Mouse (Mus musculus) hindbrain, embryonic 16.5 days (tissue): ENCODE measurements at regions not wholly inside any gene's neighbourhood (a gene's known extent, or its start where the extent isn't known, plus 50 kb on each side); places are given as distances from the start of the nearest gene placed in this dataset.
"Not testable (repeated sequence)": the region's sequence is repeated elsewhere in the genome, so short reads cannot be mapped to it uniquely, and the experiment has no call there.

ENCODE experiments used
- ATAC-seq: fragments of 200-750 bp; cut with Nextera tagmentation; 2 replicates; pipeline ENCODE4 v1.8.0; 2017; ENCODE audit warnings: moderate TSS enrichment, moderate library complexity
- H3K27ac ChIP-seq: fragments of 300-500 bp; sonication (generic); 2 replicates; pipeline ENCODE4 v1.5.1; 2014; ENCODE audit warnings: low read depth, mild to moderate bottlenecking, control low read depth, low read length, moderate library complexity
- H3K27me3 ChIP-seq: fragments of 300-500 bp; sonication (generic); replicated peaks from 2 replicates; pipeline ENCODE4 v1.6.1; 2014; ENCODE audit warnings: low read length; ENCODE audit not compliant: control insufficient read depth, insufficient read depth
- H3K36me3 ChIP-seq: fragments of 300-500 bp; sonication (generic); 2 replicates; pipeline ENCODE4 v1.6.1; 2014; ENCODE audit warnings: mild to moderate bottlenecking, low read length, moderate library complexity, mixed read lengths; ENCODE audit not compliant: control insufficient read depth, insufficient read depth
- H3K4me1 ChIP-seq: fragments of 300-500 bp; sonication (generic); 2 replicates; pipeline ENCODE4 v1.6.1; 2014; ENCODE audit warnings: low read depth, low read length; ENCODE audit not compliant: control insufficient read depth, insufficient read depth
- H3K4me2 ChIP-seq: fragments of 300-500 bp; sonication (generic); 2 replicates; pipeline ENCODE4 v1.6.1; 2014; ENCODE audit warnings: mild to moderate bottlenecking, low read length, control low read depth, moderate library complexity
- H3K4me3 ChIP-seq: fragments of 300-500 bp; sonication (generic); 2 replicates; pipeline ENCODE4 v1.5.1; 2014; ENCODE audit warnings: mild to moderate bottlenecking, low read length, control low read depth, moderate library complexity
- H3K9ac ChIP-seq: fragments of 300-500 bp; sonication (generic); 2 replicates; pipeline ENCODE4 v1.6.1; 2014; ENCODE audit warnings: low read depth, mild to moderate bottlenecking, control low read depth, low read length, moderate library complexity
- H3K9me3 ChIP-seq: fragments of 300-500 bp; sonication (generic); 2 replicates; pipeline ENCODE4 v1.6.1; 2014; ENCODE audit warnings: mild to moderate bottlenecking, low read length, moderate library complexity; ENCODE audit not compliant: control insufficient read depth
- WGBS: fragments of 180-500 bp; shearing (Covaris S2); extraction: QIAGEN DNeasy Blood & Tissue Kit; methylation state at CpG from one replicate; pipeline ENCODE4 v1.1.7; 2014; 5-methylcytosine and 5-hydroxymethylcytosine counted together

DNA sequence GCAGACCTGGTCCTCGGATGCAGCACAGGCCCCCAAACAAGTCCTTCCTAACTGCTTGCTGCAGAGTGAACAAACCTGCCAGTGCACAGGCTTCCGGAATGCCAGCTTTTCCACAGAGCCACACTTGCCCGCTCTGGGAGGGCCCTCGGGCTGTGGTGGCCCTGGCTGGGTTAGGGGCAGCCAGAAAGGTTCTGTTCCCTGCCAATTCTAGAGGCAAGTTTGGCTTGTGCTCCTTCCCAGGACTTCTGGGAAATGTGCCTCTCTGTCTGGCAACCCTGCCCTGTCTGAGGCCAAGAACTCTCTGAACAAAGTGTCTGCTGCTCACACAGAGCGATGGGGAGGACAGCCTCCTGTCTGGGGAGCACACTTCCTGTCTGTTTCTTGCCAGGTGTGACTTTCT, 66.4 kb downstream of the Xrcc2 start:
- Histone ChIP-seq H3K27me3 (no peaks in the 10 kb centered on the region), H3K4me3 (no peak overlapping the region), H3K4me2 (no peak overlapping the region), H3K27ac (no peak overlapping the region), H3K36me3 (no peaks in the 10 kb centered on the region), H3K4me1 (no peaks in the 10 kb centered on the region), H3K9ac (no peak overlapping the region), H3K9me3 (no peaks in the 10 kb centered on the region)
- ATAC-seq, result peak; percentile 87
- 86% methylated on average over 5 of the region's 5 CpGs for WGBS

DNA sequence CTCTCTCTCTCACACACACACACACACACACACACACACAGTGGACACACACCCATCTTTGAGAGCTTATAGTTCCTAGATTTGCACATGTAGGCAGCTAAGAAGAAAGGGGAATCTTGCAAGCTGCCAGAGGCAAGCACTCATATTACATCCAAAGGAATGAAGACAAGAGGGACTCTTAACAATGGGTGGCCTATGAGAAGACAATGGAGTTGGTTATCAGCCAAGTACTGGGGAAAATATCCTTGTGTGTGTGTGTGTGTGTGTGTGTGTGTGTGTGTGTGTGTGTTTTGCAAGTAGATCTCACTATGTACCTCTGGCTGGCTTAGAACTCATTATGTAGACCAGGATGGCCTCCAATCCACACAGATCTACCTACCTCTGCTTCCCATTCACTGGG, 67.5 kb downstream of the Xrcc2 start:
- Histone ChIP-seq H3K27ac (no peak overlapping the region), H3K4me2 (no peak overlapping the region), H3K4me1 (no peaks in the 10 kb centered on the region), H3K9me3 (no peaks in the 10 kb centered on the region), H3K9ac (no peak overlapping the region), H3K27me3 (no peaks in the 10 kb centered on the region), H3K36me3 (no peaks in the 10 kb centered on the region), H3K4me3 (no peak overlapping the region)
- no peak for ATAC-seq

DNA sequence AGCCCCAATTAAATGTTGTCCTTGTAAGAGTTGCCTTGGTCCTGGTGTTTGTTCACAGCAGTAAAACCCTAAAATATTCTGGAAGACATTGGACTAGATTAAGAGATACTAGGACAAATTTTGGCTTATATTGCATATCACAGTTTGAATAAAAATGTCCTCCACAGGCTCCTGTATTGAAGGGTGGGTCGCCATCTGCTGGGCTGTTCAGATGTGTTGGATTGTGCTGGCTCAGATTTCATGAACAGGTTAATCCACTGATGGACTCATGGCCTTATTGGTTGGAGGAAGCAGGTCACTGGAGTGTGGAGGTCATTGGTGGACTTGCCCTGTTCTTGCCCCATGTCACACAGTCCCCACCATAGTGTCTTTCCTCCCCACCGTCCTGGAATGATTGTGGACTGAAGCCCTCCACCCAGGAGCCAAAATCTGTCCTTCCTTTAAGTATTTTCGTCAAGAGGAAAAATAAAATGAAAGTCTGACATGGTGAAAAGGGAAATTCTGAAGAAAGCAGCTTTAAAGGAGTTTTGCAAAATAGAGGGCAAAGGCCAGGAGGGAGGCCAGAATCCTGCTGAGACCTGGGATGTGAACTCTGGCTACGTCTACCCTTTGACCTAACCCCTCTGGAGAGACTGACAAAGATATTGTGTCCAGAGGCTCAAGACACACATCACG, 72.6 kb downstream of the Xrcc2 start:
- no peaks in the 10 kb centered on the region for H3K9me3 ChIP-seq
- no peak for ATAC-seq
- 63% methylated on average over 5 of the region's 5 CpGs for WGBS
- H3K9ac ChIP-seq, result no peak overlapping the region
- H3K27ac ChIP-seq, result no peak overlapping the region
- H3K4me1 ChIP-seq, result no peaks in the 10 kb centered on the region
- H3K27me3 ChIP-seq, result no peaks in the 10 kb centered on the region
- H3K4me2 ChIP-seq, result no peak overlapping the region
- H3K36me3 ChIP-seq, result no peaks in the 10 kb centered on the region
- no peak overlapping the region for H3K4me3 ChIP-seq

DNA sequence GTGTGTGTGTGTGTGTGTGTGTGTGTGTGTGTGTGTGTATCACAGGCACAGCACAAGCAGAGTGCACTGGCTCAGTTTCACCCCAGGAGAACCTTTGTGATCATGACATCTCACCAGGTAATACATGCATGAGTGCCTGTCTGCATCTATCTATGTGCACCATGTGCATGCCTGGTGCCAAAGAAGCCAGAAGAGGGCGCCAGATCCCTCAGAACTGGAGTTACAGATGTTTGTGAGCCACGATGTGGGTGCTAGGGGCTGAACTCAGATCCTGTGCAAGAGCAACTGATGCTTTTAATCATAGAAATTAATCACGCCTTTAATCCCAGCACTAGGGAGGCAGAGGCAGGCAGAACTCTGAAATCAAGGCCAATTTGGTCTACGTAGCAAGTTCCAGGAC, 75.9 kb downstream of the Xrcc2 start:
- H3K27ac ChIP-seq, result no peak overlapping the region
- H3K9ac ChIP-seq, result no peak overlapping the region
- no peak overlapping the region for H3K4me2 ChIP-seq
- H3K4me3 ChIP-seq, result no peak overlapping the region
- ATAC-seq, result no peak
- H3K36me3 ChIP-seq, result no peaks in the 10 kb centered on the region
- H3K9me3 ChIP-seq, result no peaks in the 10 kb centered on the region
- WGBS, result 80% methylated on average over 4 of the region's 4 CpGs
- H3K27me3 ChIP-seq, result no peaks in the 10 kb centered on the region
- H3K4me1 ChIP-seq, result no peaks in the 10 kb centered on the region

- Histone ChIP-seq H3K4me3 (no peak overlapping the region), H3K9me3 (no peaks in the 10 kb centered on the region), H3K36me3 (no peaks in the 10 kb centered on the region), H3K27ac (no peak overlapping the region), H3K4me1 (no peaks in the 10 kb centered on the region), H3K4me2 (no peak overlapping the region), H3K9ac (no peak overlapping the region), H3K27me3 (no peaks in the 10 kb centered on the region)
- WGBS, result 88% methylated on average over 5 of the region's 5 CpGs
- no peak for ATAC-seq
Observed at GRCm38 (mm10) chr5:25628504-25628903, 77.1 kb downstream of the Xrcc2 start.

DNA sequence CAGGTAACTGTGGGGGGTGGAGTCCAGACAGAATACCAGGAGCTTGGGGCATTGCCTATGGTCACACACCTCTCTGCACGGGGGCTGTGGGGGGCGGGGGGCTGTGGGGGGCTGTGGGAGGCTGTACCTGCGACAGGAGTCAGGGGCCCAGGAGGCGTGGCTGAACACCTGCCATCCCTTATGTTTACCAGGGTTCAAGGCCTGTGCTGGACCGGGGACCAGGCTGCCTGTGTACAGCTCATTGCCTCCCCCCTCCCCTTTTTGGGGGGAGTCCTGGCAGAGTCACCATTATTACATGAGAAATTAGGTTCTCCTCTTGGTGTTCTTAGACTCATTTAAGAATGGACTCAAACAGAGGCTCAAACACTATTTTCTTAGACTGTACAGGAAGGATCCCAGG, 78.5 kb downstream of the Xrcc2 start:
- Histone ChIP-seq H3K36me3 (no peaks in the 10 kb centered on the region), H3K9ac (no peak overlapping the region), H3K4me3 (no peak overlapping the region), H3K4me2 (no peak overlapping the region), H3K27ac (no peak overlapping the region), H3K4me1 (no peaks in the 10 kb centered on the region), H3K9me3 (no peaks in the 10 kb centered on the region), H3K27me3 (no peaks in the 10 kb centered on the region)
- 86% methylated on average over 2 of the region's 5 CpGs for WGBS
- ATAC-seq, result no peak

GRCm38 (mm10) chr5:25624029-25624428, 81.6 kb downstream of the Xrcc2 start:
- no peak overlapping the region for H3K27ac ChIP-seq
- ATAC-seq, result no peak
- H3K4me2 ChIP-seq, result no peak overlapping the region

DNA sequence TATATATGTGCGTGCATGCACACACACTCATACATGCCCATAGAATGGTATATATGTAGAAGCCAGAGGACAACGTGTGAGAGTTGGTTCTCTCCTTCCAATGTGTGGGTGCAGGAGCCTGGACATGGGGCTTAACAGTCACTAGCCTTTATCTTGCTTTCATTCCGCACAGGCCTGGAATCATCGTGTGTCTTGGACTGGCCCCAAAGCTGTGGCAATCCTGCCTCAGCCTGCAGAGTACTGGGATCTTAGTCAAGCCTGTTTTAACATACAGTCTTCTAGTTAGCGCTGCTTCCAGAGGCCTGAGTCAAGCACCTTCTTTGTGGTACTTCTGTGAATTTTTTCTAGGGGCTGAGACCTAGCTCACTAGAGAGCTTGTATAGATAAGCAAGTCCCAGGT, 85.8 kb downstream of the Xrcc2 start:
- ATAC-seq, result no peak
- H3K27ac ChIP-seq, result no peak overlapping the region
- no peaks in the 10 kb centered on the region for H3K36me3 ChIP-seq
- no peak overlapping the region for H3K4me3 ChIP-seq
- 87% methylated on average over 5 of the region's 5 CpGs for WGBS
- no peaks in the 10 kb centered on the region for H3K27me3 ChIP-seq
- H3K4me1 ChIP-seq, result no peaks in the 10 kb centered on the region
- H3K4me2 ChIP-seq, result no peak overlapping the region
- H3K9me3 ChIP-seq, result no peaks in the 10 kb centered on the region
- no peak overlapping the region for H3K9ac ChIP-seq

More at GRCm38 (mm10) chr5:25624029-25624428, 81.6 kb downstream of the Xrcc2 start:
- WGBS, result 50% methylated on average over 1 of the region's 1 CpGs
- Histone ChIP-seq H3K4me1 (no peaks in the 10 kb centered on the region), H3K36me3 (no peaks in the 10 kb centered on the region), H3K9ac (no peak overlapping the region), H3K4me3 (no peak overlapping the region), H3K27me3 (no peaks in the 10 kb centered on the region), H3K9me3 (no peaks in the 10 kb centered on the region)

DNA sequence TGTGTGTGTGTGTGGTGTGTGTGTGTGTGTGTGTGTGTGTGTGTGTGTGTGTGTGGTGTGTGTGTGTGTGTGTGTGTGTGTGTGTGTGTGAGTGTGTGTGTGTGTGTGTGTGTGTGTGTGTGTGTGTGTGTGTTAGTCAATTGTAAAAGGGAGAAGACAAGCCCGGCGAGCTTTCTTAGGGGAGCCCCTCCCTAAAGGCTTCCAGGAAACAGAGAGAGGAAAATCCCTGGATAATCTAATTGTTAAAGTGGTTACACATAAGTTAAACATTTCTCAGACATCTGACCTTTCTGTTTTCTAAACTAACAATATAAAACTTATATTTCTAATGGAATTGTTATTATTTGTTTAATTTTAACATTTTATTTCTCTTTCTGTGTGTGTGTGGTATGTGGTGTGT, 86.3 kb downstream of the Xrcc2 start:
- H3K4me2 ChIP-seq, H3K27me3 ChIP-seq, H3K4me1 ChIP-seq, H3K27ac ChIP-seq, H3K9ac ChIP-seq, H3K36me3 ChIP-seq, ATAC-seq, H3K9me3 ChIP-seq, H3K4me3 ChIP-seq: not testable (repeated sequence)
- 72% methylated on average over 2 of the region's 2 CpGs for WGBS

DNA sequence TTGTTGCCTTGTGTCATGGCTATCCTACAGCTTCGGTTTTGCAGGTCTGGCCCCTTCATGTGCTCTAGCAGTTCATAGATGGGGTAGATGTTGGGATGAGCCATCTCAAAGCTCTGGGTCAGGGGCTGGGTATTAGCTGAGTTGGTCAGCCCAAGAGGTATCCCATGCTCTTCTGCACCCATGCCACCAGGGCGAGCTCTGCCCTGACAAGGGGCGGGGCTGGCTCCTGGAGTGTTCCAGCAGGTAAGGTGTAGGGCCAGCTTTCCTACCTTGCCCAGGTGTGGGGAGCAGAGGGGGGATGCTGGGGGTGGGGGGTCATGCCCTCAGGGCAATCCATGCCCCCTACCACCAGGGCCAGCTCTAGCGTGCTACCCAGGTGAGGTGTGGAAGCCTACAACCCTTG, 91.0 kb downstream of the Xrcc2 start:
- 92% methylated on average over 4 of the region's 4 CpGs for WGBS
- Histone ChIP-seq H3K9ac (no peak overlapping the region), H3K4me1 (no peaks in the 10 kb centered on the region; the same call in 1 of the 2 replicates), H3K9me3 (no peaks in the 10 kb centered on the region), H3K4me3 (no peak overlapping the region), H3K27me3 (no peaks in the 10 kb centered on the region), H3K4me2 (no peak overlapping the region), H3K36me3 (no peaks in the 10 kb centered on the region), H3K27ac (peak overlapping the region; percentile 46)
- no peak for ATAC-seq
